Mouse (Mus musculus) bone marrow macrophage, adult 2 months (primary cell): ENCODE data around the gene Cckbr.

Experiments
- CTCF ChIP-seq: IDR thresholded peaks from 2 replicates; pipeline ENCODE4 v1.5.1; 2012; ENCODE audit warnings: low read depth, mild to moderate bottlenecking, low read length, moderate library complexity
- POLR2A ChIP-seq: IDR thresholded peaks from 2 replicates; pipeline ENCODE4 v1.6.1; 2012; ENCODE audit warnings: mild to moderate bottlenecking, low read depth, low read length, borderline replicate concordance

- no peak for TF ChIP-seq CTCF
- no peak for TF ChIP-seq POLR2A
These were observed 72.3 kb downstream of the Cckbr start for GRCm38 (mm10) chr7:105497881-105498280.
